Mouse (Mus musculus) large intestine, adult 2 months (tissue): ENCODE measurements around the gene Vmn2r46. TPM values are rescaled to one million over a fixed set of nuclear protein-coding genes. Genes with fewer than 3 reads are reported as not detected.
"Not testable (repeated sequence)": the region's sequence is repeated elsewhere in the genome, so short reads cannot be mapped to it uniquely, and the experiment has no call there.

Source experiments
- DNase-seq: peaks from one replicate; pipeline ENCODE4 v3.0.0-alpha.2; 2012; ENCODE audit warnings: low read depth, low spot score
- WGBS: fragments of 180-500 bp; shearing (Covaris S2); methylation state at CpG from one replicate; pipeline ENCODE4 v1.1.7; 2018; 5-methylcytosine and 5-hydroxymethylcytosine counted together
- polyA plus RNA-seq: library from polyadenylated mRNA; depleted of rRNA; stranded (reverse); fragments of >200 nt; gene quantifications from 2 replicates; pipeline ENCODE4 v1.2.3, GENCODE M21; 2012; rRNA removed

Gene Vmn2r46
- polyA plus RNA-seq = not detected in 2 replicates

GRCm38 (mm10) chr7:9770471-9770870 lies at the start of gene Vmn2r46:
TSS of gene Vmn2r46 (minus strand) at chr7:9770571.
- not testable (repeated sequence) for DNase-seq
- no CpG with 5 or more reads among the region's 1 CpGs for WGBS

Other genes with a start within 250 kb of the Vmn2r46 start
- gene Vmn2r47, start 70.8 kb upstream of the Vmn2r46 start, polyA plus RNA-seq = not detected in 2 replicates
- gene Vmn2r48, start 183.0 kb upstream of the Vmn2r46 start, polyA plus RNA-seq = not detected in 2 replicates
- not detected in 2 replicates for gene Vmn2r49, start 221.7 kb upstream of the Vmn2r46 start, polyA plus RNA-seq